Mouse (Mus musculus): ENCODE measurements around the gene Dcaf15. TPM values are rescaled to one million over a fixed set of nuclear protein-coding genes. Genes with fewer than 3 reads are reported as not detected.
A peak's percentile ranks its signal among the peaks of the same experiment; 100 is the strongest.

Dcaf15 gene
- polyA plus RNA-seq, 2 experiments from 2014 or later: 14.5 to 15.5 TPM

GRCm38 (mm10) chr8:84098376-84098775 lies 6.2 kb downstream of the Dcaf15 start:
- ATAC-seq: no peak

GRCm38 (mm10) chr8:84096061-84096460 lies 8.5 kb downstream of the Dcaf15 start:
- no peak for ATAC-seq

GRCm38 (mm10) chr8:84090585-84090984 lies 14.0 kb downstream of the Dcaf15 start:
- ATAC-seq: no peak

GRCm38 (mm10) chr8:84089277-84089676 lies 15.3 kb downstream of the Dcaf15 start:
- no peak for ATAC-seq

GRCm38 (mm10) chr8:84087821-84088220 lies 16.7 kb downstream of the Dcaf15 start:
- no peak for ATAC-seq

GRCm38 (mm10) chr8:84087156-84087555 lies 17.4 kb downstream of the Dcaf15 start:
- ATAC-seq: no peak

GRCm38 (mm10) chr8:84084341-84085115 lies 20.0 kb downstream of the Dcaf15 start:
- no peak for ATAC-seq

GRCm38 (mm10) chr8:84083829-84084241 lies 20.7 kb downstream of the Dcaf15 start:
- ATAC-seq: no peak

GRCm38 (mm10) chr8:84079206-84079605 lies 25.4 kb downstream of the Dcaf15 start:
- no peak for ATAC-seq

- ATAC-seq: no peak
Measured at GRCm38 (mm10) chr8:84076849-84077248, 27.7 kb downstream of the Dcaf15 start.

GRCm38 (mm10) chr8:84076412-84076811 lies 28.2 kb downstream of the Dcaf15 start:
- ATAC-seq: no peak

GRCm38 (mm10) chr8:84073230-84073976 lies 31.2 kb downstream of the Dcaf15 start:
- peak; percentile 90 for ATAC-seq

GRCm38 (mm10) chr8:84072321-84072720 lies 32.2 kb downstream of the Dcaf15 start:
- no peak for ATAC-seq

- no peak for ATAC-seq
Measured at GRCm38 (mm10) chr8:84071921-84072320, 32.6 kb downstream of the Dcaf15 start.

GRCm38 (mm10) chr8:84070667-84071066 lies 33.9 kb downstream of the Dcaf15 start:
- no peak for ATAC-seq

GRCm38 (mm10) chr8:84070241-84070640 lies 34.3 kb downstream of the Dcaf15 start:
- no peak for ATAC-seq

- no peak for ATAC-seq
Measured at GRCm38 (mm10) chr8:84069750-84070149, 34.8 kb downstream of the Dcaf15 start.

- no peak for ATAC-seq
Measured at GRCm38 (mm10) chr8:84069169-84069568, 35.4 kb downstream of the Dcaf15 start.

- no peak for ATAC-seq
Measured at GRCm38 (mm10) chr8:84068316-84069035, 36.1 kb downstream of the Dcaf15 start.

GRCm38 (mm10) chr8:84067911-84068310 lies 36.7 kb downstream of the Dcaf15 start:
- no peak for ATAC-seq

GRCm38 (mm10) chr8:84067047-84067573 lies 37.5 kb downstream of the Dcaf15 start:
- ATAC-seq: peak; percentile 46

- ATAC-seq: peak; percentile 85
Measured at GRCm38 (mm10) chr8:84066291-84066930, 38.2 kb downstream of the Dcaf15 start, which contains the start of gene Rfx1. Gene Rfx1, plus strand, starts transcription at chr8:84066834.
